Mouse (Mus musculus): ENCODE measurements around the gene Rabgap1l. TPM values are rescaled to one million over a fixed set of nuclear protein-coding genes. Genes with fewer than 3 reads are reported as not detected.

The Rabgap1l gene
- polyA plus RNA-seq, 1 experiment, result 85.7 TPM

- H3K4me1 ChIP-seq, result peaks cover 33% of the 10 kb centered on the region
- peaks cover 3% of the 10 kb centered on the region; the same call in 1 of the 2 replicates for H3K9me3 ChIP-seq
- no peak overlapping the region for H3K4me3 ChIP-seq (replicated peaks)
- H3K36me3 ChIP-seq (replicated peaks; ENCODE audit: low read length), result peaks cover 7% of the 10 kb centered on the region
- no peak for TF ChIP-seq FLI1 (IDR thresholded peaks at IDR 0.05; ENCODE audit: low read length)
- no peak for TF ChIP-seq GATA1 (IDR thresholded peaks at IDR 0.05; ENCODE audit: borderline replicate concordance, low read length)
- H3K27me3 ChIP-seq (replicated peaks), result no peaks in the 10 kb centered on the region
These were observed 37.7 kb downstream of the Rabgap1l start for GRCm38 (mm10) chr1:160755359-160755758.

- Histone ChIP-seq H3K4me3 (replicated peaks) (peak overlapping the region; percentile 28), H3K9me3 (0 out of 2 replicates have a peak, but pooled peaks cover under 1% of the 10 kb centered on the region), H3K36me3 (replicated peaks; ENCODE audit: low read length) (peaks cover under 1% of the 10 kb centered on the region), H3K4me1 (peaks cover 22% of the 10 kb centered on the region), H3K27me3 (replicated peaks) (no peaks in the 10 kb centered on the region)
- no peak for TF ChIP-seq FLI1 (IDR thresholded peaks at IDR 0.05; ENCODE audit: low read length)
- no peak for TF ChIP-seq GATA1 (IDR thresholded peaks at IDR 0.05; ENCODE audit: borderline replicate concordance, low read length)
These were observed 42.4 kb downstream of the Rabgap1l start for GRCm38 (mm10) chr1:160750629-160751028.

- peaks cover 25% of the 10 kb centered on the region for H3K4me1 ChIP-seq
- no peak overlapping the region for H3K4me3 ChIP-seq (replicated peaks)
- H3K36me3 ChIP-seq (replicated peaks; ENCODE audit: low read length), result no peaks in the 10 kb centered on the region
- TF ChIP-seq FLI1 (IDR thresholded peaks at IDR 0.05; ENCODE audit: low read length) (no peak), GATA1 (IDR thresholded peaks at IDR 0.05; ENCODE audit: borderline replicate concordance, low read length) (no peak)
- H3K9me3 ChIP-seq, result no peaks in the 10 kb centered on the region
- no peaks in the 10 kb centered on the region for H3K27me3 ChIP-seq (replicated peaks)
These were observed 46.2 kb downstream of the Rabgap1l start for GRCm38 (mm10) chr1:160746786-160747185.

GRCm38 (mm10) chr1:160745238-160745930 lies 47.6 kb downstream of the Rabgap1l start:
- Histone ChIP-seq H3K4me3 (replicated peaks) (no peak overlapping the region), H3K27me3 (replicated peaks) (no peaks in the 10 kb centered on the region), H3K4me1 (peaks cover 12% of the 10 kb centered on the region), H3K9me3 (no peaks in the 10 kb centered on the region), H3K36me3 (replicated peaks; ENCODE audit: low read length) (no peaks in the 10 kb centered on the region)
- TF ChIP-seq FLI1 (IDR thresholded peaks at IDR 0.05; ENCODE audit: low read length) (no peak), GATA1 (IDR thresholded peaks at IDR 0.05; ENCODE audit: borderline replicate concordance, low read length) (no peak)

- Histone ChIP-seq H3K36me3 (replicated peaks; ENCODE audit: low read length) (no peaks in the 10 kb centered on the region), H3K4me1 (peaks cover 12% of the 10 kb centered on the region), H3K27me3 (replicated peaks) (no peaks in the 10 kb centered on the region), H3K9me3 (no peaks in the 10 kb centered on the region), H3K4me3 (replicated peaks) (no peak overlapping the region)
- TF ChIP-seq FLI1 (IDR thresholded peaks at IDR 0.05; ENCODE audit: low read length) (no peak), GATA1 (IDR thresholded peaks at IDR 0.05; ENCODE audit: borderline replicate concordance, low read length) (no peak)
These were observed 49.0 kb downstream of the Rabgap1l start for GRCm38 (mm10) chr1:160744009-160744408.

GRCm38 (mm10) chr1:160743229-160743628 lies 49.8 kb downstream of the Rabgap1l start:
- no peak for TF ChIP-seq FLI1 (IDR thresholded peaks at IDR 0.05; ENCODE audit: low read length)
- no peak for TF ChIP-seq GATA1 (IDR thresholded peaks at IDR 0.05; ENCODE audit: borderline replicate concordance, low read length)
- H3K36me3 ChIP-seq (replicated peaks; ENCODE audit: low read length), result peaks cover 7% of the 10 kb centered on the region
- no peaks in the 10 kb centered on the region for H3K27me3 ChIP-seq (replicated peaks)
- H3K4me3 ChIP-seq (replicated peaks), result no peak overlapping the region
- H3K9me3 ChIP-seq, result no peaks in the 10 kb centered on the region
- H3K4me1 ChIP-seq, result peaks cover 12% of the 10 kb centered on the region

- no peak for TF ChIP-seq FLI1 (IDR thresholded peaks at IDR 0.05; ENCODE audit: low read length)
- TF ChIP-seq GATA1 (IDR thresholded peaks at IDR 0.05; ENCODE audit: borderline replicate concordance, low read length), result no peak
- Histone ChIP-seq H3K4me3 (replicated peaks) (no peak overlapping the region), H3K4me1 (peaks cover 8% of the 10 kb centered on the region), H3K9me3 (no peaks in the 10 kb centered on the region), H3K36me3 (replicated peaks; ENCODE audit: low read length) (peaks cover 11% of the 10 kb centered on the region), H3K27me3 (replicated peaks) (no peaks in the 10 kb centered on the region)
These were observed 52.4 kb downstream of the Rabgap1l start for GRCm38 (mm10) chr1:160740650-160741049.

GRCm38 (mm10) chr1:160734743-160735142 lies 58.3 kb downstream of the Rabgap1l start:
- peaks cover 57% of the 10 kb centered on the region for H3K36me3 ChIP-seq (replicated peaks; ENCODE audit: low read length)

GRCm38 (mm10) chr1:160729944-160730343 lies 63.1 kb downstream of the Rabgap1l start:
- no peak for TF ChIP-seq FLI1 (IDR thresholded peaks at IDR 0.05; ENCODE audit: low read length)
- no peak for TF ChIP-seq GATA1 (IDR thresholded peaks at IDR 0.05; ENCODE audit: borderline replicate concordance, low read length)
- H3K4me3 ChIP-seq (replicated peaks), result no peak overlapping the region
- H3K36me3 ChIP-seq (replicated peaks; ENCODE audit: low read length), result peaks cover 50% of the 10 kb centered on the region
- no peaks in the 10 kb centered on the region for H3K27me3 ChIP-seq (replicated peaks)
- no peaks in the 10 kb centered on the region for H3K4me1 ChIP-seq
- no peaks in the 10 kb centered on the region for H3K9me3 ChIP-seq

More at GRCm38 (mm10) chr1:160734743-160735142, 58.3 kb downstream of the Rabgap1l start:
- Histone ChIP-seq H3K27me3 (replicated peaks) (no peaks in the 10 kb centered on the region), H3K4me3 (replicated peaks) (no peak overlapping the region), H3K9me3 (no peaks in the 10 kb centered on the region), H3K4me1 (no peaks in the 10 kb centered on the region)
- TF ChIP-seq FLI1 (IDR thresholded peaks at IDR 0.05; ENCODE audit: low read length) (no peak), GATA1 (IDR thresholded peaks at IDR 0.05; ENCODE audit: borderline replicate concordance, low read length) (no peak)

- Histone ChIP-seq H3K9me3 (no peaks in the 10 kb centered on the region), H3K4me1 (peaks cover 8% of the 10 kb centered on the region), H3K36me3 (replicated peaks; ENCODE audit: low read length) (peaks cover 27% of the 10 kb centered on the region), H3K4me3 (replicated peaks) (no peak overlapping the region), H3K27me3 (replicated peaks) (no peaks in the 10 kb centered on the region)
- TF ChIP-seq GATA1 (IDR thresholded peaks at IDR 0.05; ENCODE audit: borderline replicate concordance, low read length) (no peak), FLI1 (IDR thresholded peaks at IDR 0.05; ENCODE audit: low read length) (no peak)
These were observed 75.3 kb downstream of the Rabgap1l start for GRCm38 (mm10) chr1:160717742-160718141.
